Mouse (Mus musculus): ENCODE results near the gene Akap1. TPM values are rescaled to one million over a fixed set of nuclear protein-coding genes. Genes with fewer than 3 reads are reported as not detected.

Gene Akap1
- polyA plus RNA-seq, 1 experiment from 2014 or later = 23.9 TPM

DNA sequence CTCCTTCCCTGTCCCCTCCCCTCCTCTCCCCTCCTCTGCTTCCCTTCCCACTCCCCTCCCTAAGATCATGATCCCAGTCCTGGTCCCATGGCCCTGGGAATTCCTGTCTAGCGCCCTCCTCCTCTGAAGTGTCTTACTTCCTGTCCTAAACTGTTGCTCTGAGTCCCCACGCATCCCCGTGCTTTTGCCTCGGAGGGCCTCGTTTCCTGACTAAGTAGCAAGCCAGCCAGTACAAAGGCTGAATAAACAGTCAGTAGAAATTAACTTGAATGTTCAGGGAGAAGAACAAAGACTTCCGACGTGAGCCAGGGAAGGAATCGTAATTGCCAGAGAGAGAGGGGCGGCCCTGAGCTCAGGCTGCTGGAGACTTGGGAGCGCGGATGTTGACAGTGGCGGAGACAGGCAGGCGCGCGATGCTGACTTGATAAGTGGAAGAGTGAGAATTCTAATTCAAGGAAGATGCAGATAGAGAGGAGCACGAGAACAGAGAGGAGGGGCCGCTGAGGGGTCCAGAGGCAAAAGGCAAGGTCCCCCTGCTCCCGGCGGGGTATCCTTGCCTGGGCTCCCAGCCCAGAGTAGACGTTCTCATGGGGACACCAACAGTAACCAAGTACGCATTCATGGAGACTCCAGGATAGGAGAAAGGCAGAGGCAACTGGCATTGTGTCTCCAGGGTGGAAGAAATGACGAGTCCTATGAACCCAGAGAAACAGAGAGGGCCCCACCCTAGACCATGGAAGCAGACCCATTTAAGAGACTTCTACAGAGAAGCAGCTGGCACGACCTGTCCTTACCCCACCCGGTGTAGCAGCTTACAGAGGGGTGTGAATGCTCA lies 43.4 kb downstream of the Akap1 start:
- no peak for ATAC-seq (ENCODE audit: insufficient number of reproducible peaks, insufficient read depth, low FRiP score, low read depth)
- H3K27me3 ChIP-seq (ENCODE audit: control insufficient read depth, insufficient read depth, low read length) = no peaks in the 10 kb centered on the region
- H3K9ac ChIP-seq (replicated peaks; ENCODE audit: low read depth, low read length) = no peak overlapping the region
- H3K27ac ChIP-seq (ENCODE audit: low read length) = no peak overlapping the region
- no peaks in the 10 kb centered on the region for H3K9me3 ChIP-seq (ENCODE audit: control insufficient read depth, low read depth, low read length)
- WGBS = 12% methylated on average over 24 of the region's 24 CpGs
- H3K4me1 ChIP-seq (ENCODE audit: control insufficient read depth, insufficient read depth, low read length) = peaks cover 8% of the 10 kb centered on the region
- H3K4me2 ChIP-seq (replicated peaks; ENCODE audit: low read depth, low read length) = peak overlapping the region; percentile 18; the same call in 1 of the 2 replicates
- no peak overlapping the region for H3K4me3 ChIP-seq (ENCODE audit: low read depth, low read length)
- H3K36me3 ChIP-seq (ENCODE audit: control insufficient read depth, insufficient read depth, low read length) = no peaks in the 10 kb centered on the region

- Histone ChIP-seq H3K9ac (replicated peaks; ENCODE audit: low read depth, low read length) (no peak overlapping the region), H3K4me1 (ENCODE audit: control insufficient read depth, insufficient read depth, low read length) (peaks cover 8% of the 10 kb centered on the region), H3K4me3 (ENCODE audit: low read depth, low read length) (no peak overlapping the region), H3K27me3 (ENCODE audit: control insufficient read depth, insufficient read depth, low read length) (no peaks in the 10 kb centered on the region), H3K36me3 (ENCODE audit: control insufficient read depth, insufficient read depth, low read length) (no peaks in the 10 kb centered on the region), H3K9me3 (ENCODE audit: control insufficient read depth, low read depth, low read length) (no peaks in the 10 kb centered on the region), H3K27ac (ENCODE audit: low read length) (no peak overlapping the region), H3K4me2 (replicated peaks; ENCODE audit: low read depth, low read length) (no peak overlapping the region)
- 36% methylated on average over 6 of the region's 6 CpGs for WGBS
- ATAC-seq (ENCODE audit: insufficient number of reproducible peaks, insufficient read depth, low FRiP score, low read depth) = no peak
Measured at GRCm38 (mm10) chr11:88820253-88820652, 44.1 kb downstream of the Akap1 start.

- ATAC-seq (ENCODE audit: insufficient number of reproducible peaks, insufficient read depth, low FRiP score, low read depth) = no peak
- Histone ChIP-seq H3K4me3 (ENCODE audit: low read depth, low read length) (no peak overlapping the region), H3K27ac (ENCODE audit: low read length) (no peak overlapping the region), H3K4me2 (replicated peaks; ENCODE audit: low read depth, low read length) (no peak overlapping the region), H3K9ac (replicated peaks; ENCODE audit: low read depth, low read length) (no peak overlapping the region), H3K4me1 (ENCODE audit: control insufficient read depth, insufficient read depth, low read length) (peaks cover 8% of the 10 kb centered on the region; the same call in 1 of the 2 replicates), H3K27me3 (ENCODE audit: control insufficient read depth, insufficient read depth, low read length) (no peaks in the 10 kb centered on the region), H3K36me3 (ENCODE audit: control insufficient read depth, insufficient read depth, low read length) (no peaks in the 10 kb centered on the region), H3K9me3 (ENCODE audit: control insufficient read depth, low read depth, low read length) (no peaks in the 10 kb centered on the region)
- WGBS = 72% methylated on average over 5 of the region's 5 CpGs
Measured at GRCm38 (mm10) chr11:88817061-88817460, 47.3 kb downstream of the Akap1 start.

DNA sequence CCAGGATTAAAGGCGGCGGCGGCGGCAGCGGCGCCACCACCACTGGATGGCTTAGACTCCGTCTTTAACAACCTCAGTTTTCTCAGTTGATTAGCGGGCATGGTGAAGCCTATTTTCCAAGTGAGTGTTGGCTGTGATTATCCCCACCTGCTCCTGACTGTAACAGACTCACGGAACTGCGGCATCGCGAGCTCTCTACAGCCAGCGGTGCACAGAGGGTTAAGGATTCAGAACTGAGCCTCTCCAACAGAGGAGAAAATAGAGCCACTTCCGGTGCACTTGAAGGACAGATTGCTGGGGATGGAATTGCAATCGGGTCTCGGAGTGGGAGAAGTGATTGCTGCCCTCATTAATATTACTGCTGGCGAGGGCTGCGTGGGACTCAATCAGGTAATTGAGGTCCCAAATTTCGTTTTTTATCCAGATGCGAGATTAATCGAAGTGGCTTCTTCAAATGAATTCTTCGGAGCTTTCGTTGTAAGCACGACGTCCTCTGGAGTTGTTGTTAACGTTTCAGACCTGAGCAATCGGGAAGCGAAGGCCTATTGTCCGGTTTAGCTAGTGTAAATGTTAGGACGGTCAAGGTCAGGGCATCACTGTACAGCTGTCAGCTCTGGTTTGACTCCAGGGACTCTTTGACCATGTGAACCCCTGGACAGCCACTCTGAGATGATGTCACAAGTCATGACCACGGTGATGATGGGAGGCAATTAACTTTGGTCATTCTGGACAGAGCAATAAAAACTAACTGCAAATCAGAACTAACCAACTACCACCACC lies 61.0 kb downstream of the Akap1 start:
- peak overlapping the region; percentile 33 for H3K4me2 ChIP-seq (replicated peaks; ENCODE audit: low read depth, low read length)
- H3K9me3 ChIP-seq (ENCODE audit: control insufficient read depth, low read depth, low read length) = no peaks in the 10 kb centered on the region
- no peak overlapping the region for H3K27ac ChIP-seq (ENCODE audit: low read length)
- H3K36me3 ChIP-seq (ENCODE audit: control insufficient read depth, insufficient read depth, low read length) = no peaks in the 10 kb centered on the region
- H3K9ac ChIP-seq (replicated peaks; ENCODE audit: low read depth, low read length) = no peak overlapping the region
- ATAC-seq (ENCODE audit: insufficient number of reproducible peaks, insufficient read depth, low FRiP score, low read depth) = no peak
- peak overlapping the region; percentile 15; the same call in 1 of the 2 replicates for H3K4me3 ChIP-seq (ENCODE audit: low read depth, low read length)
- 48% methylated on average over 31 of the region's 31 CpGs for WGBS
- 0 out of 2 replicates have a peak, but pooled peaks cover 4% of the 10 kb centered on the region for H3K4me1 ChIP-seq (ENCODE audit: control insufficient read depth, insufficient read depth, low read length)
- no peaks in the 10 kb centered on the region for H3K27me3 ChIP-seq (ENCODE audit: control insufficient read depth, insufficient read depth, low read length)

GRCm38 (mm10) chr11:88796207-88796606 lies 68.2 kb downstream of the Akap1 start:
- Histone ChIP-seq H3K9ac (replicated peaks; ENCODE audit: low read depth, low read length) (no peak overlapping the region), H3K36me3 (ENCODE audit: control insufficient read depth, insufficient read depth, low read length) (no peaks in the 10 kb centered on the region), H3K27ac (ENCODE audit: low read length) (no peak overlapping the region), H3K27me3 (ENCODE audit: control insufficient read depth, insufficient read depth, low read length) (no peaks in the 10 kb centered on the region), H3K4me3 (ENCODE audit: low read depth, low read length) (no peak overlapping the region), H3K4me1 (ENCODE audit: control insufficient read depth, insufficient read depth, low read length) (no peaks in the 10 kb centered on the region), H3K9me3 (ENCODE audit: control insufficient read depth, low read depth, low read length) (peaks cover 2% of the 10 kb centered on the region; the same call in 1 of the 2 replicates), H3K4me2 (replicated peaks; ENCODE audit: low read depth, low read length) (no peak overlapping the region)
- WGBS = 86% methylated on average over 8 of the region's 8 CpGs
- ATAC-seq (ENCODE audit: insufficient number of reproducible peaks, insufficient read depth, low FRiP score, low read depth) = no peak

DNA sequence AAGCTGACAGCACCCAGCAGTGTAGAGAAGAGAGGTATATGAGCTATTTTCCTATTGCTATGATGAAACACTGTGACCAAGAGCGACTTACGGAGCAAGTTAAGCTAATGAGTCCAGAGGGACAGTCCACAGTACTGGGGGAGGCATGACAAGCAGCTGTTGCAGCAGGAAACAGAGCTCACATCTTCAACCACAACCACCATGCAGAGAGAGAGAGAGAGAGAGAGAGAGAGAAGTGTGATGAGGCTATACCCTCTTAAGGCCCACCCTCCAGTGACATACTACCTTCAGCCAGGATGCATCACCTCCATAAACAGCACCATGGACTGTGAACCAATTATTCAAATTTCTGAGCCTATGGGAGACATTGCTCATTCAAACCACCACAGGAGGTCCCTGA lies 74.5 kb downstream of the Akap1 start:
- no peaks in the 10 kb centered on the region for H3K9me3 ChIP-seq (ENCODE audit: control insufficient read depth, low read depth, low read length)
- ATAC-seq (ENCODE audit: insufficient number of reproducible peaks, insufficient read depth, low FRiP score, low read depth) = no peak
- 69% methylated on average over 2 of the region's 2 CpGs for WGBS
- H3K9ac ChIP-seq (replicated peaks; ENCODE audit: low read depth, low read length) = no peak overlapping the region
- H3K36me3 ChIP-seq (ENCODE audit: control insufficient read depth, insufficient read depth, low read length) = no peaks in the 10 kb centered on the region
- H3K27ac ChIP-seq (ENCODE audit: low read length) = no peak overlapping the region
- H3K4me1 ChIP-seq (ENCODE audit: control insufficient read depth, insufficient read depth, low read length) = no peaks in the 10 kb centered on the region
- H3K4me2 ChIP-seq (replicated peaks; ENCODE audit: low read depth, low read length) = no peak overlapping the region
- H3K4me3 ChIP-seq (ENCODE audit: low read depth, low read length) = no peak overlapping the region
- H3K27me3 ChIP-seq (ENCODE audit: control insufficient read depth, insufficient read depth, low read length) = no peaks in the 10 kb centered on the region

- WGBS = 56% methylated on average over 7 of the region's 7 CpGs
- ATAC-seq (ENCODE audit: insufficient number of reproducible peaks, insufficient read depth, low FRiP score, low read depth) = no peak
- Histone ChIP-seq H3K9me3 (ENCODE audit: control insufficient read depth, low read depth, low read length) (no peaks in the 10 kb centered on the region), H3K9ac (replicated peaks; ENCODE audit: low read depth, low read length) (no peak overlapping the region), H3K36me3 (ENCODE audit: control insufficient read depth, insufficient read depth, low read length) (no peaks in the 10 kb centered on the region), H3K4me3 (ENCODE audit: low read depth, low read length) (no peak overlapping the region), H3K27ac (ENCODE audit: low read length) (no peak overlapping the region), H3K4me1 (ENCODE audit: control insufficient read depth, insufficient read depth, low read length) (no peaks in the 10 kb centered on the region), H3K4me2 (replicated peaks; ENCODE audit: low read depth, low read length) (no peak overlapping the region), H3K27me3 (ENCODE audit: control insufficient read depth, insufficient read depth, low read length) (no peaks in the 10 kb centered on the region)
Measured at GRCm38 (mm10) chr11:88786816-88787215, 77.6 kb downstream of the Akap1 start.

- WGBS = 80% methylated on average over 4 of the region's 4 CpGs
- no peak overlapping the region for H3K27ac ChIP-seq (ENCODE audit: low read length)
- H3K36me3 ChIP-seq (ENCODE audit: control insufficient read depth, insufficient read depth, low read length) = no peaks in the 10 kb centered on the region
- no peaks in the 10 kb centered on the region for H3K27me3 ChIP-seq (ENCODE audit: control insufficient read depth, insufficient read depth, low read length)
- ATAC-seq (ENCODE audit: insufficient number of reproducible peaks, insufficient read depth, low FRiP score, low read depth) = no peak
- no peak overlapping the region for H3K4me3 ChIP-seq (ENCODE audit: low read depth, low read length)
- no peaks in the 10 kb centered on the region for H3K9me3 ChIP-seq (ENCODE audit: control insufficient read depth, low read depth, low read length)
- H3K4me2 ChIP-seq (replicated peaks; ENCODE audit: low read depth, low read length) = no peak overlapping the region
- no peak overlapping the region for H3K9ac ChIP-seq (replicated peaks; ENCODE audit: low read depth, low read length)
- H3K4me1 ChIP-seq (ENCODE audit: control insufficient read depth, insufficient read depth, low read length) = no peaks in the 10 kb centered on the region
Measured at GRCm38 (mm10) chr11:88783525-88783924, 80.9 kb downstream of the Akap1 start.
